In the genomic region with DNA sequence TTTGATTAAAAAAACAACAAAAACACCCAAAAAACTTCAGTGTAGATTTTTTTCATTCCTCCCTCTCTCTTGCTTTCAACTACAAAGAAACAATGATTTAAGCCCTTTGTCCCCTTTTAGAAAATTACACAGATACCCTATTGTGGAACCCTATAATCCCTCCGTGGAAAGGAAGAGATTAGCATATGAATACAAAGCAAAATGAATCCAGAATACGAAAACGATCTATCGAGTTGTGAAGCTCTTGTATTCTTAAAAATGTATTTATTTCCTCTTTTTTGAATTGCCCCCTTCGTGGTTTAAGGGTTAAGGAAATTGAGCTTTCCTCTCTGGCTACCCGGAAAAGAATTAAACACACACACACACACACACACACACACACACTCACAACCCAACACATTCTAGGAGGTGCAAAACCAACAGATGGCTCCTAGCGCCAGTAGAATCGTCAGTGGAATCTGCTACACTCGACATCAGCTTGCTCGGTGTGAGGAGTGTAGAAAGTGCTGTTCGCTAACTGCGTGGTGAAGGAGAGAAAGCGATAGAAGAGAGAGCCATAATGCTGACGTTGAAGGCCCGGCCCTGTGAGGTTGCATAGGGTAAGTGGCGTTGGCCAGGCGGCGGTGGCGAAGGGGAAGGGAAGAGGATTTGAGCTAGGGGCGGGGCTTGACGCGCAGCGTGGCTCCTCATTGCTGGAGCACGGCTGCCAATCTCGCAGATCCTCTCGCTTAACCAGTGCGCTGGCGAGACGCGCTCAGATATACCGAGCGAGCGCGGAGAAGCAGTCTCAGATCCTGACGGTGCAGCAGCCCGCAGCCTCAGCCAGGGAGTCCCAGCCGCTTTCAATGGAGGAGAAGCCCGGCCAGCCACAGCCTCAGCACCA, we compare ENCODE assay signal across 8 mouse cellular contexts. TPM values are rescaled to one million over a fixed set of nuclear protein-coding genes. Genes with fewer than 3 reads are reported as not detected.
DNase-seq lines count a peak whose midpoint lies in the region; ATAC-seq lines count a peak whose summit lies in the region.

A gene (plus strand): TSS at position 773 of the 883 bp plus-strand sequence.

- ATAC-seq in megakaryocyte progenitor cell, adult 5-6 weeks (replicated peaks; ENCODE audit: poor library complexity) = peak; percentile 97

- DNase-seq in adipocyte (ENCODE audit: low spot score) = peak; percentile 99
- peak; percentile 100 for DNase-seq in embryo, embryonic 10 days (ENCODE audit: low spot score)
- DNase-seq in gastrocnemius, postnatal 10 days = peak; percentile 98
- DNase-seq in induced T-regulatory cell, adult 2 months (ENCODE audit: low read depth) = peak; percentile 99
- DNase-seq in left cerebral cortex, adult 9 months (ENCODE audit: low spot score in 2 of 2) = peak; percentile 98 to 100
- DNase-seq in right cerebral cortex, postnatal 14 days = peak; percentile 98
- DNase-seq in urinary bladder, postnatal 36 days (ENCODE audit: low spot score in 2 of 2) = peak; percentile 99 to 100

RNA-seq across cellular contexts. Expression of the gene that starts here (rescaled TPM):
- 10 to 100 TPM; 43.0 to 57.7 TPM for total RNA-seq in gastrocnemius, postnatal 10 days (2021)
- 68.5 and 75.4 TPM in 2 replicates for total RNA-seq in megakaryocyte progenitor cell, adult 5-6 weeks (2015)
- 76.5 and 98.4 TPM in 2 replicates for total RNA-seq in megakaryocyte progenitor cell, adult 5-6 weeks (2017)

Comparison
In these comparisons a context has a peak if more than half of its experiments do, and no peak if none do; other contexts are left out.
1. Peak in every context shown above with its lines: DNase-seq and ATAC-seq.